Mouse (Mus musculus): ENCODE data around the gene H2-DMb1.

GRCm38 (mm10) chr17:34133289-34133688 is 19.6 kb upstream of the H2-DMb1 start:
- TF ChIP-seq CTCF (IDR thresholded peaks at IDR 0.05; ENCODE audit: control insufficient read depth, insufficient read depth, insufficient read length) (no peak), USF1 (IDR thresholded peaks at IDR 0.05; ENCODE audit: low read depth) (no peak), MYOD1 (IDR thresholded peaks at IDR 0.05; ENCODE audit: control insufficient read depth, insufficient read length, low read depth) (no peak), CEBPB (IDR thresholded peaks at IDR 0.05; ENCODE audit: low read depth) (no peak), MAX (IDR thresholded peaks at IDR 0.05) (no peak), MYOG (IDR thresholded peaks at IDR 0.05; ENCODE audit: control insufficient read depth, extremely low read depth, insufficient read length) (no peak)

All from C2C12 (cell line).